Mouse (Mus musculus) ES-Bruce4 (cell line): ENCODE results near the gene Pax9.

Source experiments
- CTCF ChIP-seq: IDR thresholded peaks from one replicate; pipeline ENCODE4 v1.8.1; 2011; ENCODE audit warnings: low read depth, low read length
- EP300 ChIP-seq: IDR thresholded peaks from 2 replicates; pipeline ENCODE4 v1.6.1; 2011; ENCODE audit warnings: low read depth, low read length; ENCODE audit not compliant: insufficient read depth
- POLR2A ChIP-seq: IDR thresholded peaks from one replicate; pipeline ENCODE4 v1.8.1; 2011; ENCODE audit warnings: low read length; ENCODE audit not compliant: insufficient read depth

DNA sequence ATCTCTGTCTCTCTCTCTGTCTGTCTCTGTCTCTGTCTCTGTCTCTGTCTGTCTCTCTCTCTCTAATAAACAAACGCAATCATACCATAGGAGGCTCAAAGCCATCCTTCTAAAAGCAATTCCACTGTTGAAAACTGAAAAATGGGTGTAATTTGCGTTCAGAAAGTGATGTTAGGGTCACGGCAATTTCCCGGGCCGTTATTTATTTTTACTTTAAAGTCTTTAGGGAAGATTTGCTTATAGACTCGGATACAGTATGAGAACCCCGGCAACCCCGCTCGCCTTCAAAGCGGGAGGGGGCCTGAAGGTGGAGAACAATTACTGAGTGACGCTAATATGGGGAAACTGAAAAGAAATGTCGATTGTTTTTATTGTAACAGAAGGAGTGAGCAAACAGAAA, 566 bp upstream of the Pax9 start:
- no peak for TF ChIP-seq POLR2A
- no peak for TF ChIP-seq CTCF
- TF ChIP-seq EP300 = no peak
